Mouse (Mus musculus): ENCODE results near the gene Sptbn4. TPM values are rescaled to one million over a fixed set of nuclear protein-coding genes. Genes with fewer than 3 reads are reported as not detected.

The Sptbn4 gene
- polyA plus RNA-seq, 1 experiment from 2014 or later: 0.51 TPM

DNA sequence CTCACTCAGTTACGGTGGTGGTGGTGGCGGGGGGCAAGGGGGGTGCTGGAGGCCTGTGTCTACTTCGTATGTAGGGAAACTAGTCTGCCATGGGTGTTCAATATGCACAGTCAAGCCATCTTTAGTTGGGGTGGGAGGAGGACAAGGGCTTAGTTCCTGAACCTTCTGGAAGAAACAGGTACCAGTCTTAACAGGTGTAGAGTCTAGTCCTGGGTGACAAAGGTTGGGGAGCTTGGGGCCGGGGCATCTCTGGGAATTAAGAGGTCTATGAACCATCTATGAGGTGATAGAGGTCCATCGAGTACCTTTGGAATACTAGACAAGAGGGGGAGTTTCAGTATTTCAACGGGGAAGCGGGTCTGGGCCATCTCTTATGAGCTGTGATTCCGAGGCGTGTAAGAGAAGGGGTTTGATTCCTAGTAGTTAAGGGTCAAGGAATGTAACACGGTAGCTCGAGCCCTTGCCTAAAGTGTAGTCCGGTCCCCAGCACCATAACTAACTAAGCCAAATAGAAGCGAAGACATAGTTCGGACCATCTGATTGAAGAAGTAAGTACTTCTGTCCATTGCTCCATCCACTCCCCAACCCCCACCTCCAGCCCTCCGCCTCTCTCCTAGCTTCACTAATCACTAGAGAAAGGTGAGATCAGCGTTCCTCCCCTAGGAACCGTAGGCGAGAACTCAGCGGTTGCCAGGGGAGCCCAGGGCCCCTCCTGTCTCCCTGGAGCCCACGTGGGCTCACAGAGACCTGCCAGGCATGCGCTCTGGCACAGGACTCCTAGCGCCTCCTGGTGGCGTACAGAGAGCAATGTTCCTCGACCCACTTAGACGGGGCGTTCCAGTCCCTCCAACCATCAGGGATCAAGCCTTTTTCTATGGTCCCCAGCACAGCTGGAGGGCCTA is 50.2 kb downstream of the Sptbn4 start:
- 15% methylated on average over 26 of the region's 26 CpGs for WGBS
- peak overlapping the region; percentile 79; the same call in 1 of the 2 replicates for H3K4me2 ChIP-seq
- no peak overlapping the region for H3K9ac ChIP-seq
- no peak overlapping the region; the same call in 1 of the 2 replicates for H3K4me3 ChIP-seq (ENCODE audit: low read depth, low read length)
- no peaks in the 10 kb centered on the region for H3K4me1 ChIP-seq (ENCODE audit: insufficient read depth)
- DNase-seq (peak; percentile 81), ATAC-seq (ENCODE audit: insufficient read depth) (peak; percentile 79)
- H3K9me3 ChIP-seq (ENCODE audit: low read depth, low read length): no peaks in the 10 kb centered on the region
- peak; percentile 80 for TF ChIP-seq CTCF (IDR thresholded peaks at IDR 0.05; ENCODE audit: low read depth)
- H3K27ac ChIP-seq (ENCODE audit: low read depth): no peak overlapping the region
- H3K27me3 ChIP-seq (ENCODE audit: insufficient read depth, low read length): peaks cover 58% of the 10 kb centered on the region
- H3K36me3 ChIP-seq (ENCODE audit: insufficient read depth): no peaks in the 10 kb centered on the region

DNA sequence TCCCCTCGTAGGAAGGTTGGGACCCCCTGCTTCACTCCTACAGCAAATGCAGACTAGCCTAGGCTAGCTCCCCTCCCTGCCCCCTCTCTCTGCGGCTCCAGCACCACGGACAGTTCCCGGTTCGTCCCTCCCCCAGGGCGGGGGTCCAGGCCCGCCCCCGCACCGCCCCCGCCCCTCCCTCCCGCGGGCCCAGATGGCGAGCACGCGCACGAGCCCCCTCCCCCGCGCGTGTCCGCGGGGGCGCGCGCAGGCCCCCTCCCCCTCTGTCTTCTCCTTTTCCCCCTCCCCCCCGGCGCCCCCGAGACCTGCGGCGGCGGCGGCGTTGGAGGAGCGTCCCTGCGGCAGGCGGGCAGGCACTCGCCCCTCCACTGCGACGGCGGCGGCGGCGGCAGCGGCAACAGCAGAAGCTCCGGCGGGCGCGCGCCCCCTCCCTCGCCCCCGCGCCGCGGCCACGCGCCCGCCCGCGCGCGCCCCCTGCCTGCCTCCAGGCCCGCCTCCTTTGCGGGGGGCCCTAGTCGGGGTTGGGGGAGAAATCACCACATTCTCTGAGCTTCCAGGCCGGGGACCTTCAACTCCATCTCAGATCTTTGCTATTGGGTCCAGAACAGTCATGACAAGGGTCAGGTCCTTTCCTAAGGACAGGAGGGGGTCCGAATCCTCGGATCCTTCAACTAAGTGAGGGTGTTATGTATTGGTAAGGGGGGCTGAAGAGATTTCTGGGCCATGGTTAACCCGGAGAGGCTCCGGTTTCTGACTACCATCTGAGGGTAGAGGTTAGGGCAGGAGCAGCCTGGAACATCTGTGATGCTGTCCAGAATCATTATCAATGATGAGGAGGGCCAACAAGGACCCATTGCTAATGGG is 51.1 kb downstream of the Sptbn4 start:
- H3K4me1 ChIP-seq (ENCODE audit: insufficient read depth): no peaks in the 10 kb centered on the region
- no peak for TF ChIP-seq CTCF (IDR thresholded peaks at IDR 0.05; ENCODE audit: low read depth)
- peaks cover 54% of the 10 kb centered on the region for H3K27me3 ChIP-seq (ENCODE audit: insufficient read depth, low read length)
- peak overlapping the region; percentile 79 for H3K4me2 ChIP-seq
- H3K36me3 ChIP-seq (ENCODE audit: insufficient read depth): no peaks in the 10 kb centered on the region
- H3K4me3 ChIP-seq (ENCODE audit: low read depth, low read length): peak overlapping the region; percentile 46
- ATAC-seq (ENCODE audit: insufficient read depth) (peak; percentile 35; the same call in 1 of the 2 replicates), DNase-seq (peak; percentile 70)
- H3K9me3 ChIP-seq (ENCODE audit: low read depth, low read length): no peaks in the 10 kb centered on the region
- no peak overlapping the region for H3K27ac ChIP-seq (ENCODE audit: low read depth)
- 2% methylated on average over 49 of the region's 68 CpGs for WGBS
- H3K9ac ChIP-seq: peak overlapping the region; percentile 20

DNA sequence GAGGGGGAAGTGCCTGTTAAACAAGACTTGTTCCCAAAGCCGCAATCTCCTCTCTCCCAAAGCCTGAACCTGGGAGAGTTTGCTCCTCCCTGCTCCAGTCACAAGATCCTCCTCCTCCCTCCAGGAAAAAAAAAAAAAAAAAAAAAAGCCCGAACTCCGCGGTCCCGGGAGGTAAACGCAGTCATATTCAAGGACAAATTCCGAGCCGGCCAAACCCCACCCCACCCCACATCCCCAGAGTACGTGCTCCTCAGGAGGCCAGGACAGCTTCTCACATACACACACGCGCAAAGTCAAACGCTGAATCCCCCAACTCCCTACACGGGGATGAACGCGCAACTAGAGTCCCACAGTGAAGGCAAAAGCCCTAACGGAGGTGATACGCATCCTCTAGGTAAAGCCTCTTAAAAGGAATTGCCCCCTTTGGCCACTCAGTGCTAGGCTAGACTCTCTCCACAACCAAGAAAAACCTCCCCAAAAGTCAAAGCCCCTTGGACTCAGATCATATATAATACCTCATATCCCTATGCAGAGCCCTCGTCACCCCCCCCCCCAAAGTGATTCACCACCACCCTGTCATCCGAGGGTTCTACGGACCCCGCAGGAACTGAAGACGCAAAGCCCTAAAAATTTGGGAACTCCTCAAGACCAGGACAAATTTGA is 51.8 kb downstream of the Sptbn4 start:
- Histone ChIP-seq H3K27ac (ENCODE audit: low read depth) (no peak overlapping the region), H3K9ac (no peak overlapping the region), H3K27me3 (ENCODE audit: insufficient read depth, low read length) (peaks cover 56% of the 10 kb centered on the region), H3K4me2 (peak overlapping the region; percentile 79), H3K9me3 (ENCODE audit: low read depth, low read length) (no peaks in the 10 kb centered on the region), H3K36me3 (ENCODE audit: insufficient read depth) (no peaks in the 10 kb centered on the region), H3K4me3 (ENCODE audit: low read depth, low read length) (peak overlapping the region; percentile 46), H3K4me1 (ENCODE audit: insufficient read depth) (no peaks in the 10 kb centered on the region)
- 3% methylated on average over 22 of the region's 22 CpGs for WGBS
- ATAC-seq (ENCODE audit: insufficient read depth) (no peak), DNase-seq (no peak)
- no peak for TF ChIP-seq CTCF (IDR thresholded peaks at IDR 0.05; ENCODE audit: low read depth)

DNA sequence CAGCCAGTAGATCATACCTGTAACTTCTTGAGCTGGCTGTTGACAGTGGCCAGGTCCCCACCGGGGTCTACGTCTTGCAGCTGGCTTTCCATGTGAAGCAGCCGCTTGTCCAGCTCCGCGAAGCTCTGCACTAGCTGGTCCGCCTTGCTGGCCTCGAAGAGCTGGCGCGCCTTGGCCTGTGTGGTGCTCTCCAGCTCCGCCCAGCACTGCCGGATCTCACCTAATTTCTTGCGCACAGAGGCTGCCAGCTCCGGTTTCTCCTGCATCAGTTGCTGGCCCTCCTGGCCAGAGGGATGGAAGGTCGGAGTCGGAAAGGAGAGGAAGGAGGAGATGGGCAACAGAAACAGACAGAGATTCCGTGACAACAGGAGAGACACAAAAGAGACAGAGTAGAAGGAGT is 56.1 kb downstream of the Sptbn4 start:
- H3K27me3 ChIP-seq (ENCODE audit: insufficient read depth, low read length): peaks cover 32% of the 10 kb centered on the region
- TF ChIP-seq CTCF (IDR thresholded peaks at IDR 0.05; ENCODE audit: low read depth): no peak
- 33% methylated on average over 16 of the region's 16 CpGs for WGBS
- no peaks in the 10 kb centered on the region for H3K36me3 ChIP-seq (ENCODE audit: insufficient read depth)
- DNase-seq (no peak), ATAC-seq (ENCODE audit: insufficient read depth) (no peak)
- no peak overlapping the region for H3K9ac ChIP-seq
- no peaks in the 10 kb centered on the region for H3K9me3 ChIP-seq (ENCODE audit: low read depth, low read length)
- H3K27ac ChIP-seq (ENCODE audit: low read depth): no peak overlapping the region
- no peak overlapping the region for H3K4me3 ChIP-seq (ENCODE audit: low read depth, low read length)
- H3K4me2 ChIP-seq: no peak overlapping the region
- no peaks in the 10 kb centered on the region for H3K4me1 ChIP-seq (ENCODE audit: insufficient read depth)

DNA sequence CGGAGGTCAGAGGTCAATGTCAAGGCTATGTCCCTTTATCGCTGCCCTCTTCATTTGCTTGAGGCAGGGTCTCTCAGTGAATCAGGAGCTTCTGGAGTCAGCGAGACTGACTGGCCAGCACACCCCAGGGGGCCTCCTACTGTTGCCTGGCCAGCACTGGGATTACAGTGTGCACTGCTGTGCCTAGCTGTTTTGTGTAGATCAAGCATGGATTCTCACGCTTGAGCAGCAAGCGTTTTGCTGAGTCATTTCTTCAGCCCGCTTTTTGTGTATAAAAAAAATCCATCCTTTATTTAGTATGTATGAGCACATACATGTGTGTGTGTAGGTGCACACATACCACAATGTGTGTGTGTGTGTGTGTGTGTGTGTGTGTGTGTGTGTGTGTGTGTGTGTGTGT is 58.3 kb downstream of the Sptbn4 start:
- no peak overlapping the region for H3K4me2 ChIP-seq
- 71% methylated on average over 6 of the region's 6 CpGs for WGBS
- no peaks in the 10 kb centered on the region for H3K36me3 ChIP-seq (ENCODE audit: insufficient read depth)
- no peak overlapping the region for H3K4me3 ChIP-seq (ENCODE audit: low read depth, low read length)
- peaks cover 12% of the 10 kb centered on the region for H3K27me3 ChIP-seq (ENCODE audit: insufficient read depth, low read length)
- no peak overlapping the region for H3K9ac ChIP-seq
- no peaks in the 10 kb centered on the region for H3K9me3 ChIP-seq (ENCODE audit: low read depth, low read length)
- TF ChIP-seq CTCF (IDR thresholded peaks at IDR 0.05; ENCODE audit: low read depth): no peak
- ATAC-seq (ENCODE audit: insufficient read depth): no peak
- DNase-seq: no peak
- H3K27ac ChIP-seq (ENCODE audit: low read depth): no peak overlapping the region
- no peaks in the 10 kb centered on the region for H3K4me1 ChIP-seq (ENCODE audit: insufficient read depth)

DNA sequence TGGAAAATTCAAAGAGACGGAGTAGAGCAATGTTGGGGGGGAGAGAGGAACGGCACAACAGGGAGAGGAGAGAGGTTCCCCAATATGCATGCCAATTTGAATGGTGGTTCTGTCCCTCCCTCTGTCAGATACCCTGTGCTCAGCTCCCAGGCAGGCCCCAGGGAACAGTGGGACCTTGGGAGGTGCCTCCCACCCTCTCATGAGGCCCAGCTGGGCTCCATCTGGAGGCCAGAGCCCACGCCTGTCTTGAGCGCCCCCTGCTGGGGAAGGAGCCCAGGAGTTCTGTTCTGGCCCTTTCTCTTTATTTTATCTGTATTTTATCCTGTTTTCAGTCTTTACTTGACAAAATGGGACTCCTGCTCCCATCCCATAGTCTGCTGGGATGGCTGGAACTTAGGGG is 62.8 kb downstream of the Sptbn4 start:
- Histone ChIP-seq H3K36me3 (ENCODE audit: insufficient read depth) (no peaks in the 10 kb centered on the region), H3K4me2 (no peak overlapping the region), H3K27ac (ENCODE audit: low read depth) (no peak overlapping the region), H3K27me3 (ENCODE audit: insufficient read depth, low read length) (0 out of 2 replicates have a peak, but pooled peaks cover 2% of the 10 kb centered on the region), H3K9me3 (ENCODE audit: low read depth, low read length) (no peaks in the 10 kb centered on the region), H3K9ac (no peak overlapping the region), H3K4me3 (ENCODE audit: low read depth, low read length) (no peak overlapping the region), H3K4me1 (ENCODE audit: insufficient read depth) (no peaks in the 10 kb centered on the region)
- 29% methylated on average over 4 of the region's 4 CpGs for WGBS
- ATAC-seq (ENCODE audit: insufficient read depth) (peak; percentile 58; the same call in 1 of the 2 replicates), DNase-seq (peak; percentile 85)
- peak; percentile 88 for TF ChIP-seq CTCF (IDR thresholded peaks at IDR 0.05; ENCODE audit: low read depth)
